Mouse (Mus musculus) G1E (cell line): ENCODE data around the gene Dock8.

Experiments used
- CTCF ChIP-seq: IDR thresholded peaks from 2 replicates; pipeline ENCODE4 v1.5.1; 2012; ENCODE audit warnings: low read depth, low read length, inconsistent platforms, mixed read lengths
- GATA1 ChIP-seq: IDR thresholded peaks from 2 replicates; pipeline ENCODE4 v1.6.1; 2012; ENCODE audit warnings: borderline replicate concordance, low read length, inconsistent platforms, mixed read lengths
- GATA2 ChIP-seq: IDR thresholded peaks from 2 replicates; pipeline ENCODE4 v1.6.1; 2012; ENCODE audit warnings: low read depth, low read length, inconsistent platforms, borderline replicate concordance
- POLR2AphosphoS5 ChIP-seq: IDR thresholded peaks from 2 replicates; pipeline ENCODE4 v1.6.1; 2012; ENCODE audit warnings: low read depth, low read length, inconsistent platforms; ENCODE audit not compliant: insufficient replicate concordance
- TAL1 ChIP-seq: conservative IDR thresholded peaks from 2 replicates; pipeline ENCODE4 v1.6.1; 2012; ENCODE audit warnings: low read depth, low read length, inconsistent platforms, mixed read lengths

- no peak for TF ChIP-seq CTCF
- no peak for TF ChIP-seq GATA1
- TF ChIP-seq TAL1 = no peak
- no peak for TF ChIP-seq POLR2AphosphoS5
- TF ChIP-seq GATA2 = no peak
These were observed 56.9 kb downstream of the Dock8 start for GRCm38 (mm10) chr19:25056224-25056623.
